Mouse (Mus musculus) liver, postnatal 0 days (tissue): ENCODE measurements at regions not wholly inside any gene's neighbourhood (a gene's known extent, or its start where the extent isn't known, plus 50 kb on each side); places are given as distances from the start of the nearest gene placed in this dataset.

Experiments
- CTCF ChIP-seq: sonication (generic); IDR thresholded peaks from 2 replicates; pipeline ENCODE4 v1.5.1; 2016; ENCODE audit warnings: antibody characterized with exemption, low read depth
- EP300 ChIP-seq: IDR thresholded peaks from 2 replicates; pipeline ENCODE4 v1.6.1; 2016; ENCODE audit warnings: antibody characterized with exemption, low read depth, mild to moderate bottlenecking

DNA sequence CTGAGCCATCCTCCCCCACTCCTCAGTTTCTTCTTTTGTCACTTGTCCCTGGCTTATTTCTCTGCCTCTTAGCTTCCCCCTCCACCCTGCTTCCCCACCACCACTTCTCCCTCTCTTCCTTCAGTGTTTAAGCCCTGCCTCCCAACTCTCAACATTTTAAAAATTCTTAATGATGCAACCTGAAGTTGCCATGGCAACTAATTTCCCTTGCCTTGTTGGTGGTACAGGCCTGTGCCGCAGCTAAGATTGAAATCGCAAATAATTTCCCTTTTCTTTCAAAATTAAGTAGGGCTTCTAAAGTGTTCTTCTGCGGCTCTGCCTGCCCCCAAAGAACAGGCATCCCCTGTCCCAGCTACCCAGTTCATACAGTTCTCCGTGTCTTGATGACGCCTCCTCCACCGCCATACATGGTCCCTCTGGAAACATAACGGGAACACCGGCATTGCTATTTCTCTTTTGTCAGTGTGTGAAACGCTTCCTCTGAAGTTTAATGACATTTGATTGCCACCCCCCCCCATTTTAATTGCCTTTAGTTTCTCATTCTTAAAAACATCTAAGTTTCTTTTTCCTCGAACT, 92.6 kb upstream of the Vrk1 start:
- TF ChIP-seq CTCF = no peak
- TF ChIP-seq EP300 = no peak
